Mouse (Mus musculus) gonadal fat pad, adult 2 months (tissue): Measurements from ENCODE around the gene Acadl. TPM values are rescaled to one million over a fixed set of nuclear protein-coding genes. Genes with fewer than 3 reads are reported as not detected.

Experiments
- DNase-seq: peaks from one replicate; pipeline ENCODE4 v3.0.0-alpha.2; 2012; ENCODE audit warnings: low read depth
- polyA plus RNA-seq: library from polyadenylated mRNA; depleted of rRNA; stranded (reverse); fragments of >200 nt; gene quantifications from 2 replicates; pipeline ENCODE4 v1.2.3, GENCODE M21; 2012; rRNA removed

Gene Acadl
- polyA plus RNA-seq, 1 experiment: 32.3 TPM

DNA sequence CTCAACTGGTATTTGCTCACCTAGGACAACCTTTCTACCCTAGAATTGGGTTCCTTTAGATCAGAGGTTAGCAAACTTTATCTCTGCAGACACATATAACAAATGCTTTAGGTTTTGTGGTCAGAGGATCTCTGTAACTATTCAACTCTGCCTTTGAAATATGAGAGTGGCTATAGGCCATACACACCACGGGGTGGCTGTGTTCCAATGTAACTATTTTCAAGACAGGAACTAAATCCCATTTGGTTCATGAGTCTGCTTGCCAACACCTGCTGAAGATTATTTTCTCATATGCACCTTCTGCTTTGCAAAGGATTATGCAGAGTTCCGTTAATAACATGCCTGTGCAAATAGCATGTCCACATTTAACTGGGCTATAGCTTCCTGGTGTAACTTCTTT is 80.8 kb downstream of the Acadl start:
- no peak for DNase-seq

GRCm38 (mm10) chr1:66781027-66781426 is 82.0 kb downstream of the Acadl start:
- DNase-seq: no peak

Other genes starting within 250 kb of the Acadl start
- 22.7 and 24.7 TPM in 2 replicates for gene Rpe, start 162.4 kb downstream of the Acadl start, polyA plus RNA-seq
- gene Kansl1l, start 45.7 kb downstream of the Acadl start, polyA plus RNA-seq: 2.7 and 3.1 TPM in 2 replicates
- gene Myl1, start 82.1 kb upstream of the Acadl start, polyA plus RNA-seq: 12.5 and 15.6 TPM in 2 replicates
- gene Lancl1, start 175.6 kb upstream of the Acadl start, polyA plus RNA-seq: 69.9 and 70.1 TPM in 2 replicates